Mouse (Mus musculus) intestine, postnatal 0 days (tissue): ENCODE results near the gene Sycp2l. TPM values are rescaled to one million over a fixed set of nuclear protein-coding genes. Genes with fewer than 3 reads are reported as not detected.

Source experiments
- ATAC-seq: fragments of 200-750 bp; cut with Nextera tagmentation; 2 replicates; pipeline ENCODE4 v1.8.0; 2017; ENCODE audit warnings: mild to moderate bottlenecking, moderate TSS enrichment, moderate library complexity
- H3K27ac ChIP-seq: fragments of 300-500 bp; sonication (generic); 2 replicates; pipeline ENCODE4 v1.5.1; 2014; ENCODE audit warnings: mild to moderate bottlenecking, low read depth, low read length, moderate library complexity
- H3K27me3 ChIP-seq: fragments of 300-500 bp; sonication (generic); replicated peaks from 2 replicates; pipeline ENCODE4 v1.6.1; 2014; ENCODE audit warnings: low read length, mixed read lengths; ENCODE audit not compliant: control insufficient read depth, insufficient read depth
- H3K36me3 ChIP-seq: fragments of 300-500 bp; sonication (generic); 2 replicates; pipeline ENCODE4 v1.6.1; 2014; ENCODE audit warnings: mild to moderate bottlenecking, moderate library complexity; ENCODE audit not compliant: control insufficient read depth, insufficient read depth
- H3K4me1 ChIP-seq: fragments of 300-500 bp; sonication (generic); replicated peaks from 2 replicates; pipeline ENCODE4 v1.6.1; 2014; ENCODE audit warnings: antibody characterized with exemption, low read length, mixed read lengths; ENCODE audit not compliant: control insufficient read depth, insufficient read depth
- H3K4me2 ChIP-seq: fragments of 300-500 bp; sonication (generic); replicated peaks from 2 replicates; pipeline ENCODE4 v1.6.1; 2014; ENCODE audit warnings: low read depth, mild to moderate bottlenecking, moderate library complexity
- H3K4me3 ChIP-seq: fragments of 300-500 bp; sonication (generic); 2 replicates; pipeline ENCODE4 v1.5.1; 2014; ENCODE audit warnings: low read depth, low read length
- H3K9ac ChIP-seq: fragments of 300-500 bp; sonication (generic); 2 replicates; pipeline ENCODE4 v1.6.1; 2014; ENCODE audit warnings: mild to moderate bottlenecking, low read depth, low read length
- H3K9me3 ChIP-seq: fragments of 300-500 bp; sonication (generic); 2 replicates; pipeline ENCODE4 v1.6.1; 2016; ENCODE audit warnings: mixed run types; ENCODE audit not compliant: control insufficient read depth
- CTCF ChIP-seq: sonication (generic); IDR thresholded peaks from 2 replicates; pipeline ENCODE4 v1.5.1; 2016; ENCODE audit warnings: low read depth, mild to moderate bottlenecking, control low read depth, antibody characterized with exemption, moderate library complexity
- WGBS: fragments of 180-500 bp; shearing (Covaris S2); extraction: QIAGEN DNeasy Blood & Tissue Kit; methylation state at CpG from one replicate; pipeline ENCODE4 v1.1.7; 2014; 5-methylcytosine and 5-hydroxymethylcytosine counted together
- polyA plus RNA-seq: library from polyadenylated mRNA; unstranded; fragments of >200 nt; fragmentation: Nextera tagmentation; extraction: Ambion mirVana; gene quantifications from 2 replicates; pipeline ENCODE4 v1.2.1, GENCODE M21; 2015

The Sycp2l gene
- polyA plus RNA-seq, 1 experiment from 2014 or later, result not detected

GRCm38 (mm10) chr13:41094160-41094559 is 19.9 kb upstream of the Sycp2l start:
- H3K9ac ChIP-seq, result no peak overlapping the region
- 79% methylated on average over 10 of the region's 10 CpGs for WGBS
- no peaks in the 10 kb centered on the region for H3K9me3 ChIP-seq
- no peak overlapping the region for H3K4me2 ChIP-seq
- no peak overlapping the region for H3K27ac ChIP-seq
- H3K36me3 ChIP-seq, result no peaks in the 10 kb centered on the region
- TF ChIP-seq CTCF, result no peak
- no peaks in the 10 kb centered on the region for H3K4me1 ChIP-seq
- H3K27me3 ChIP-seq, result 0 out of 2 replicates have a peak, but pooled peaks cover 2% of the 10 kb centered on the region
- ATAC-seq, result no peak
- H3K4me3 ChIP-seq, result no peak overlapping the region

GRCm38 (mm10) chr13:41097324-41098058 is 16.6 kb upstream of the Sycp2l start:
- H3K4me1 ChIP-seq, result no peaks in the 10 kb centered on the region
- 38% methylated on average over 16 of the region's 16 CpGs for whole genome bisulfite sequencing
- H3K9me3 ChIP-seq, result no peaks in the 10 kb centered on the region
- no peak overlapping the region for H3K9ac ChIP-seq
- TF ChIP-seq CTCF, result no peak
- no peaks in the 10 kb centered on the region for H3K36me3 ChIP-seq
- no peaks in the 10 kb centered on the region for H3K27me3 ChIP-seq
- no peak overlapping the region for H3K4me3 ChIP-seq
- no peak overlapping the region for H3K27ac ChIP-seq
- H3K4me2 ChIP-seq, result no peak overlapping the region
- ATAC-seq, result no peak

GRCm38 (mm10) chr13:41098325-41098724 is 15.8 kb upstream of the Sycp2l start:
- no peak for ATAC-seq
- H3K4me3 ChIP-seq, result no peak overlapping the region
- H3K27ac ChIP-seq, result no peak overlapping the region
- H3K27me3 ChIP-seq, result no peaks in the 10 kb centered on the region
- no peak overlapping the region for H3K4me2 ChIP-seq
- no peak overlapping the region for H3K9ac ChIP-seq
- no peaks in the 10 kb centered on the region for H3K36me3 ChIP-seq
- no peaks in the 10 kb centered on the region for H3K4me1 ChIP-seq
- WGBS, result 86% methylated on average over 15 of the region's 15 CpGs
- TF ChIP-seq CTCF, result no peak
- no peaks in the 10 kb centered on the region for H3K9me3 ChIP-seq

GRCm38 (mm10) chr13:41100031-41100430 is 14.1 kb upstream of the Sycp2l start:
- no peak for TF ChIP-seq CTCF

GRCm38 (mm10) chr13:41103841-41104525 is 10.1 kb upstream of the Sycp2l start:
- no peak overlapping the region for H3K27ac ChIP-seq
- no peaks in the 10 kb centered on the region for H3K27me3 ChIP-seq
- no peak for TF ChIP-seq CTCF
- H3K4me2 ChIP-seq, result no peak overlapping the region
- no peak overlapping the region for H3K4me3 ChIP-seq
- no peaks in the 10 kb centered on the region for H3K4me1 ChIP-seq
- no peaks in the 10 kb centered on the region for H3K36me3 ChIP-seq
- ATAC-seq, result no peak
- H3K9me3 ChIP-seq, result no peaks in the 10 kb centered on the region
- WGBS, result 56% methylated on average over 12 of the region's 12 CpGs
- H3K9ac ChIP-seq, result no peak overlapping the region

More at GRCm38 (mm10) chr13:41100031-41100430, 14.1 kb upstream of the Sycp2l start:
- no peaks in the 10 kb centered on the region for H3K9me3 ChIP-seq
- H3K36me3 ChIP-seq, result no peaks in the 10 kb centered on the region
- no peak overlapping the region for H3K4me2 ChIP-seq
- H3K4me1 ChIP-seq, result no peaks in the 10 kb centered on the region
- H3K4me3 ChIP-seq, result no peak overlapping the region
- no peaks in the 10 kb centered on the region for H3K27me3 ChIP-seq
- H3K27ac ChIP-seq, result no peak overlapping the region
- no peak for ATAC-seq
- no peak overlapping the region for H3K9ac ChIP-seq
- 94% methylated on average over 2 of the region's 2 CpGs for WGBS

- no peaks in the 10 kb centered on the region for H3K9me3 ChIP-seq
- H3K27ac ChIP-seq, result no peak overlapping the region
- H3K4me1 ChIP-seq, result no peaks in the 10 kb centered on the region
- ATAC-seq, result no peak
- H3K36me3 ChIP-seq, result no peaks in the 10 kb centered on the region
- no peak for TF ChIP-seq CTCF
- no peak overlapping the region for H3K9ac ChIP-seq
- H3K4me2 ChIP-seq, result no peak overlapping the region
- H3K4me3 ChIP-seq, result no peak overlapping the region
- WGBS, result 94% methylated on average over 13 of the region's 13 CpGs
- H3K27me3 ChIP-seq, result no peaks in the 10 kb centered on the region
Measured at GRCm38 (mm10) chr13:41105541-41105940, 8.6 kb upstream of the Sycp2l start.
